Mouse (Mus musculus): ENCODE results near the gene Klhl7. TPM values are rescaled to one million over a fixed set of nuclear protein-coding genes. Genes with fewer than 3 reads are reported as not detected.

The Klhl7 gene
- total RNA-seq, 2 experiments from 2014 or later, result 50.4 to 59.1 TPM

DNA sequence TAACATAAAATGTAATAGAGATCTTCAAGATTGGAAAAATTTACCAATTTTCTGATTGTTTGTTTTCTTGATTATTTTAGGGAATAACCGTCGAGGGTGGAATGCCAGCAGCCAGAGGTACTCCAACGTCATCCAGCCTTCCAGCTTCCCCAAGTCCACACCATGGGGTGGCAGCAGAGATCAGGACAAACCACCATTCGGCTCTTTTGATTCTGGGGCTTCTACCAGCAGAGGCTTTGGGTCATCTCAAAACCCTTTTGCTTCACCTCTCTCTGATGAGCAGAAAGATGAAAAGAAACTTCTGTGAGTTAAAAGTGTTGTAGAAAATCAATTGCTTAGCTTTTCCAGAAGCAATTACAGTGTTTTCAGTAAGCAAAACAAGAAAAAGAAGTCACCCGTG, 66.9 kb downstream of the Klhl7 start:
- no peak for DNase-seq (ENCODE audit: low spot score in 2 of 2)

DNA sequence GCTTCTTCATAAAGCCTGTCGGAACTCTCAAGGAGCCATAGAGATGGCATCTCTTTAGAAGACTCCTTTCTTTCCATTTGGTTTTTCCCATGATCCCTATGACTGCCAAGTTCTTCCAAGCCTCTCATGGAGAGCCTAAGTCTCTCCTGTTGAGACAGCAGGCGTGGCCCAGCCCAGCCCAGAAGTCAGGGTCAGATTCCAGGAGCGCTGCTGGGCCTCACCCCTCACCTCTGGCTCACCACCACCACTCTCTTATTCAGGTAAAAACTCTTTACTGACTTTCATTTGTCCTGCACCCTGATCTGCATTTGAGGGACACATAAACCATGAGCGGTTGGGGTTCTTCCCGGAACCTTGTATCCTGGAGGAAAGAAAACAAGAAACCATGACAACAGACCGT, 69.5 kb downstream of the Klhl7 start:
- DNase-seq (ENCODE audit: low spot score in 2 of 2), result no peak

DNA sequence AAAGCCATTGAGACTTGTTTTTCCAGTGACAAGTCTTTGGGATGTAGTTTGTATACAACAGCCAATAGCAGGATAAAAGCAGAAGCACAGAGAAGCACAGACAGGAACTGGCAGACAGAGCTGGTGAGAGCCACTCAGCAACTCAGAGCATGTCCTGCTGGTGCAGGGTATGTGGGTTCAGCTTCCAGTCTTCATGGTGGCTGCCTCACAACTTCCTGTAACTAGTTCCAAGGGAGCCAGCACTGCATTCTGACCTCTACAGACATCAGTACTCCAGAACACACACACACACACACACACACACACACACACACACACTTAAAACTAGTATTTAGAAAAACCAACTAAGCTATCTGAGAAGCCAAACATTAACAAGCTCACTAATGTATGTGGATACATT, 71.7 kb downstream of the Klhl7 start:
- no peak for DNase-seq (ENCODE audit: low spot score in 2 of 2)

DNA sequence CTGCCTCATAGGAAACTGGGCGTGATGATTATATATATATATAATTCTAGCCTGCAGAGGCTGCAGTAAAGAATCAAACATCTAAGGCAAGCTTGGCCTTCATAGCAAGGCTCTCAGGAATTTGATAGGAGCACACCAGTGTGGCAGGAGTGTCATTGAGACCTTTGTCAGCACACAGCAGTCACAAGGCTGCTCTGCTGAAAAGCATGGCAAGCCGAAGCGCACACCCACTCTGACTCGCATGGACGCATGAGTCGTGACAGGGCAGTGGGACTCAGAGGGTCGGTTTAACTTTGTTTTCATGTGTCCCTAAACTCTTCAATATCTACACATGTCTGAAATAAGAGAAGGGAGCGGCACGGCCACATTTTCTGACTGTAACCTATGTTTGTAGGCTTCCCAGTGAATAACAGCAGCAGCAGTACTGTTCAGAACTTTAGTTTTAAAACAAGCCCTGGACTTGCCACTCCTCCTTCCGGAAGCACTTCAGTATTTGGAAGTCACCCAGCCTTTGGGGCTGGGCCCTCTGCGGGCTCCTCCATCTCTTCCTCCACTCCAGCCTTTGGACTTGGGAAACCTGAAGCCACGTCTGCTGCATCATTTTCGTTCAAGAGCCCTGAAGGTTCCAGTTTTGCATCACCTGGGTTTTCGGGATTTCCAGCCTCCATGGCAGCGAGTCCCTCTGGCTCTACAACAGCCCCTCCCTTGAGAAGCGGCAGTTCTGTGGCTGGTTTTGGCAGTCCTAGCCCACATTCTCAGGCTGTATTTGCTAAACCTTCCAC, 81.3 kb downstream of the Klhl7 start:
- DNase-seq (ENCODE audit: low spot score in 2 of 2), result no peak

DNA sequence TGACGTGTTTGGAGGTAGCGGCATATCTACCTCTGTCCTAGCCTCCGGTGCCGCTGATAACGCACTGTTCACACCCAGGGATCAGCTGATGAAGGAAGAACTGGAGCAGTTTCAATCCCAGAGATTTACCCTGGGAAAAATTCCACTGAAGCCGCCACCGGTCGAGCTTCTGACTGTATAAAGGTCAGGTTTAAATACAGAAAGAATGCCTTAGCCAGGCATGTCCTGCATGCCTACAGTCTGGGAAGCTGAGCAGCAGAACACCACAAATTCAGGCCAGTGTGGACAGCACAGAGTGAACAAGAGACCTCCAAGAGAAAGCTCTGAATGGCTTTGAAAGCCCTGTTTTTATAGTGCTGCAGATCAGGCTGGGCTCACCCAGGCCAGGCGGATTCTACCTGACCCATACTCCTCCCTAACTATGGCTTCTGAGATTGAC, 81.9 kb downstream of the Klhl7 start:
- no peak for DNase-seq (ENCODE audit: low spot score in 2 of 2)

DNA sequence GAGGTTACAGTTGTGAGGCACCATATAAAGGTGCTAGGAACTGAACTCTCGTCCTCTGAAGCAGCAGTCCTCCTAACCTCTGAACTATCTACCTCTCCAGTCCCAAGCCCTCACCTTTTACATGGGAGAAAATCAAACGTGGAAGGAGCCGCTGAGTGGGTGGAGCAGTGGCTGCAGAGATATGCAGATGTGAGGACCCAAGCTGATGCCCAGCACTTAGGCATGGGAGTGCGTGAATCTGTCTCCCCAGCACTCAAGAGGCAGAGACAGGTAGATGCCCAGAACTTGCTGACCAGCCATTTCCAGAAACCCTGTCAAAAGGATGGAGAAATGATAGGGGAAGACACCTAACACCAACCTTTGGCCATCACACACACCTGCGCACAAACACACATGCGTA, 82.7 kb downstream of the Klhl7 start:
- DNase-seq (ENCODE audit: low spot score in 2 of 2), result no peak

DNA sequence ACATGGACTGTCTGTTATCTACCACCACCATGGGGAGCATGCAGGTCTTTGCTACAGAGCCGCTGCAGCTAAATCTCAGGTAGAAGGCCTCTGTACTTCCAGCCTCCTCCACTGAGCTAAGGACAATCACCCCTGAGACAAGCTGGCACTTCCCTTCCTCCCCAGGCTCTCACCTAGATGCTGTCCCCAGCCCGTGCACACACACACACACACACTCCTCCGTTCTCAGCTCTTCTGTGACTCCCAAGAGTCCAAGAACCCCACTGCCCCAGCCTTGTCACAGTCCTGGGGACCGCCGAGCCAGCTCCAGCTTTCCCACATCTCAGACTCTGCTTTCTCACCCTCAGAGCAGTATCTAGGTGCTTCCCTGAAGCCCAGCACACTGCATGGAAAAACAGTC, 83.6 kb downstream of the Klhl7 start:
- no peak for DNase-seq (ENCODE audit: low spot score in 2 of 2)

DNA sequence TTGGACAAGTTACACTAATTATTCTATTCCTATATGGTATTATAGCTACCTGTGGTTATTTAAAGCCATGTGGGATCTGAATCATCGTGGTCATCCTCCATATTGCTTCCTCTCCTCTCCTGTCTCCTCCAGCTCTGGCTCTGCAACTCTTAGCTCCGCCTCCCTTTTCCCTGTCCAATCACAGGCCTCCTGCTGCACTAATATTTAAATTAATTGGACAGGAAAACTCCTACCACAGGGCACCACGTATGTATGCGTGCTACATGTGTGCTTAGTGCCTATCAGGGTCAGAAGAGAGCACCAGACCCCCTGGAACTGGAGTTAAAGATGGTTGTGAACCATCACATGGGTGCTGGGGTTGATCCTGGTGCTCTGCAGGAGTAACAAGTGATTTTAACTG, 88.1 kb downstream of the Klhl7 start:
- no peak for DNase-seq (ENCODE audit: low spot score in 2 of 2)

DNA sequence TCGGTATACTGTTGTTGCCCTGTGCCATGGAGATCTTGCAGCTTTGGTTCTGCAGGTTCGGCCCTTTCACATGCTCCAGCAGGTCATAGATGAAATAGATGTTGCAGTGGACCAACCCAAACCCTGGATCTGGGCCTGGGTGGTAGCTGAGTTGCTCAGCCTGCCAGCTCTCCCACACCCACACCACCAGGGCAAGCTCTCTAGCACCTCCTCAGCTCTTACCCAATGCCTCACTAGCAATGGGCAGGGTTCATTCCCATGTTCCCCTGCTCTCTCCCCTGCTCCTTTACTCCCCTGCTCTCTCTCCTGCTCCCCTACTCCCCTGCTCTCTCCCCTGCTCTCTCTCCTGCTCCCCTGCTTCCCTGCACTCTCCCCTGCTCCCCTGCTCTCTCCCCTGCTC, 91.4 kb downstream of the Klhl7 start:
- no peak for DNase-seq (ENCODE audit: low spot score in 2 of 2)

DNA sequence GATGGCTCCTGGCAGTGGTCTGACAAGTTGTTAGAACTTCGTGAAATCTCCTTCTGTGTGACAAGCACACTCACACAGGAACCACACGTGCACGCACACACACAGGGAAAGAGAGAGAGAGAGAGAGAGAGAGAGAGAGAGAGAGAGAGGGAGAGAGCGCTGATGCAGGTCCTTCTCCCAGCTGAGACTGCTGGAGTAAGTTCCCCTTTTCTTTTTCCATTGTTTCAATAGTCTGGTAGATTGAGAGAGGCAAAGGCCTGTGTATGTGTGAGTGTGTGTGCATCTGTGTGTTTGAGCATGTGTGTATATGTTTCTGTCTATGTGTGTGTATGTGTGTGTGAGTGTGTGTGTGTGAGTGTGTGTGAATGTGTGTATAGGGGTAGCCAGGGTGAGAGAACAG, 100.6 kb downstream of the Klhl7 start:
- DNase-seq (ENCODE audit: low spot score in 2 of 2), result no peak

DNA sequence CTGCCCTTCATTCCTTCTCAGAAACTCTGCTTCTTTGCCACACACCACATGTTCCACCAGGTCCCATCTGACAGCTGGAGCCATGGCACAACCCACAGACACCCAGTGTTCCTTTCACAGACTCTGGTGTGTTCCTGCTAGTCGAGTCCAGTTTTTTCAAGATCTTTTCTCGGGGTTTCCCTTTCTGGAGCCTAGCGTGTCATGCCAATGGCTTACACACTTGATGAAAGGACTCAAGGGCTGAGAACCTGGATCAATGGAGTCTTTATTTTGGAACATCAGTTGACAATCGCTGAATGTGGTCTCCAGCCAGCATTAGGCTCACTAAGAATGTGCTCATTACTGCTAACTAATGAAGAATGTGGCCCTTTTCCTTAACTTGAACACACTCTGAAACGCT, 102.1 kb downstream of the Klhl7 start:
- no peak for DNase-seq (ENCODE audit: low spot score in 2 of 2)

DNA sequence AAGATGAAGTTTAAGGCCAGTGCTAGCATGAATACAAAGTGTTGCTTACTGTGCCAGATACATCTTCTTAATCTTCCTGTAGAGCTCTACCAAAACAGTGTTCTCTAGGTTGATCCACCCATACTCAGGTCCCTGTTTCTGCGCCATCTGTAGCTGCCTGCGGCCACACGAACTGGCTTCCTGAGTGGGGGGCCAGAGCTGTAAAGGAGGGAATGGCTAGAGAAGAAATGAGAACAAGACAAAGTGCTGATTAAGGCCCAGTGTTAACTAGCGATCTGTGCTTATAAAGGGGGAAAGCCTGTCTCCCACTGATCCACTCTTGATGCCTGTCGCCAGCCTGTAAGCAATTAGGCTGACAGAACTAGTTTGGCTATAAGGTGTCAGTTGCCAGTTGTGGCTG, 102.9 kb downstream of the Klhl7 start:
- DNase-seq (ENCODE audit: low spot score in 2 of 2), result no peak

DNA sequence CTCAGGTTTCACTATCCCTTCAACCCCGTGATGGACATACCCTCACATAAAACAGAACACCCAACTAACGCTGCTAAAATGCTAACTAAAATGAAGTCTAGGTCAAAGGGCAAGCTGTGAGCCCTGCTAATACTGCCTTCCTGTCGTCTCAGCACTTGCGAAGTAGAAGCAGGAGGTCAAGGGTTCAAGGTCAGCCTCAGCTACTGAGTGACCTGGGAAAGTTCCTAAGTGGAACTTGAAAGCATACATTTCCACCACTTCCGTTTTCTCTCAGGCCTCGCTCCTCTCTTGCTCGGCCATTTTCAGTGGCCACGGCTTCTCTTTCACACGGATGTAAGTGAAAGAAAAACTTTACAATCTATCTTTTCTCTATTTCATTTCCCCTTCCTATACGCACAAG, 107.6 kb downstream of the Klhl7 start:
- DNase-seq (ENCODE audit: low spot score in 2 of 2), result no peak

DNA sequence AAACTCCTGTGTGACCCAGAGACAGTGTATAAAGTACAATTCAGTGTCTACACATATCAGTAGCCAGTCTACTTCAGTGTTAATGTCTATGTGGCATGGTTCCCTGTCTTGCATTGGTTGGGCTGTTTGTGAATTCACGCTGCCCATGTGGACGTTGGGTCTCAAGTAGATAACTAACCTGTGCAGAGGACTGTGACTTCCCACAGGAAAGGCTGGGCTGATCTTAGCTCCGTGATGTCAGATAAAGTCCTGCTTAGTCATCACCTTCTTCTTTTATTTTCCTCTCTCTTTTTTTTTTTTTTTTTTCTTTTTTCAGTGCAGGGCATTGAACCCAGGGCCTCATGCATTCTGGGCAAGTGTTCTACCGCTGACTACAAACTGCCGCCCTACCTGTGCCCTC, 108.1 kb downstream of the Klhl7 start:
- no peak for DNase-seq (ENCODE audit: low spot score in 2 of 2)

Other genes with a start within 250 kb of the Klhl7 start
- gene Fam126a, start 69.9 kb upstream of the Klhl7 start, total RNA-seq (2021), result 10 to 100 TPM; 32.6 to 32.7 TPM
- 1 to 10 TPM; 9.2 TPM for gene Nupl2, start 64.4 kb downstream of the Klhl7 start, total RNA-seq (2021)

Data from gastrocnemius, postnatal 4 days (tissue).